Mouse (Mus musculus) B cell, adult 67 days (primary cell): ENCODE measurements around the gene Gm13306. TPM values are rescaled to one million over a fixed set of nuclear protein-coding genes. Genes with fewer than 3 reads are reported as not detected.

Experiments
- total RNA-seq, 2 experiments: library from RNA; stranded (reverse); gene quantifications; 4 replicates each; pipeline ENCODE4 v1.2.4; 2023

The Gm13306 gene
- not detected for total RNA-seq

GRCm38 (mm10) chr4:42153136-42153535 lies at the start of gene Gm13306:
TSS of gene Gm13306 (plus strand) at chr4:42153436.

GRCm38 (mm10) chr4:42114517-42114916 lies 38.7 kb upstream of the Gm13306 start, which contains the start of gene Gm13304:
TSS of gene Gm13304 (plus strand) at chr4:42114817.

GRCm38 (mm10) chr4:42168503-42168902 lies 15.3 kb downstream of the Gm13306 start, which contains the start of gene Gm13305:
TSS of gene Gm13305 (minus strand) at chr4:42168603.

Other genes starting within 250 kb of the Gm13306 start
- not detected for gene Gm21541, start 249.8 kb upstream of the Gm13306 start, total RNA-seq
- 1 to 10 TPM; 1.8 to 4.2 TPM for gene Gm20878, start 211.9 kb upstream of the Gm13306 start, total RNA-seq
- not detected for gene Fam205a4, start 187.4 kb upstream of the Gm13306 start, total RNA-seq
- gene Gm21093, start 118.7 kb upstream of the Gm13306 start, total RNA-seq = not detected
- gene Gm3893, start 62.2 kb upstream of the Gm13306 start, total RNA-seq = not detected
- not detected for gene Gm13304, start 38.6 kb upstream of the Gm13306 start, total RNA-seq
- not detected for gene Gm13305, start 15.2 kb downstream of the Gm13306 start, total RNA-seq
- gene Gm10600, start 87.2 kb downstream of the Gm13306 start, total RNA-seq = not detected
- not detected for gene Ccl21b, start 102.3 kb downstream of the Gm13306 start, total RNA-seq
- gene Gm21953, start 140.8 kb downstream of the Gm13306 start, total RNA-seq = not detected
- not detected for gene Fam205a3, start 164.9 kb downstream of the Gm13306 start, total RNA-seq